Mouse (Mus musculus): Measurements from ENCODE around the gene Ireb2. TPM values are rescaled to one million over a fixed set of nuclear protein-coding genes. Genes with fewer than 3 reads are reported as not detected.
"Not testable (repeated sequence)": the region's sequence is repeated elsewhere in the genome, so short reads cannot be mapped to it uniquely, and the experiment has no call there.

Ireb2 gene
- total and polyA plus RNA-seq, 2 experiments from 2014 or later: 14.4 to 17.7 TPM

DNA sequence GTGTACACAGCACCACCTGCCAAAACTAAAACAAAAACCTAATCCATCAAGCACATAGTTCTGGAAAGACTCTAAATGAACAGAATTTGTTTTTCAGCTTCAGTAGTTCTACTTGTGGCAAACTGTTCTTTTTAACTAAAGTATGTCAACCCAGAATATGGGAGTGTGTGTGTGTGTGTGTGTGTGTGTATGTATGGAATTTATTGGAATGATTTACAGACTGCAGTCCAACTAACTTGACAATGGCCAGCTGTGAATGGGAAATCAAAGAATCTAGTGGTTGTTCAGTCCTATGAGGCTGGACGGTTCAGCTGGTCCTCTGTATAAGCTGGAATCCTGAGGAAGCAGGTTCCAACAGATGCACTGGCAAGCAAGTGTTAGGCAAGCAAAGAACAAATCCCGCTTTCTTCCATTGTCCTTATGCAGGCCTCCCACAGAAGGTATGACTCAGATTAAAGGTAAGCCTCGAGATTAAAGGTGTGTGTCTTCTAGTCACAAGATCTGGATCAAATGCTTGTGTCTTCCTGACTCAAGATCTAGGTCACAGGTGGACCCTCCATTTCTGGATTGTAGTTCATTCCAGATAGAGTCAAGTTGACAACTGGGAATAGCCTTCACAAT, 18.9 kb upstream of the Ireb2 start:
- Histone ChIP-seq H3K27me3 (ENCODE audit: control insufficient read depth, insufficient read depth, low read length) (no peaks in the 10 kb centered on the region), H3K4me2 (ENCODE audit: low read depth, low read length) (no peak overlapping the region), H3K27ac (ENCODE audit: low read depth) (no peak overlapping the region), H3K4me1 (ENCODE audit: control insufficient read depth, insufficient read depth) (no peaks in the 10 kb centered on the region), H3K9ac (replicated peaks; ENCODE audit: low read depth, low read length) (no peak overlapping the region), H3K9me3 (replicated peaks; ENCODE audit: control insufficient read depth, low read length) (no peaks in the 10 kb centered on the region), H3K4me3 (ENCODE audit: low read depth, low read length) (no peak overlapping the region), H3K36me3 (replicated peaks; ENCODE audit: control insufficient read depth, insufficient read depth, low read length) (no peaks in the 10 kb centered on the region)
- DNase-seq (ENCODE audit: low spot score): no peak
- 67% methylated on average over 3 of the region's 3 CpGs for WGBS
- ATAC-seq (ENCODE audit: insufficient read depth, low read depth): no peak
- TF ChIP-seq EP300 (IDR thresholded peaks at IDR 0.05; ENCODE audit: low read depth): no peak

DNA sequence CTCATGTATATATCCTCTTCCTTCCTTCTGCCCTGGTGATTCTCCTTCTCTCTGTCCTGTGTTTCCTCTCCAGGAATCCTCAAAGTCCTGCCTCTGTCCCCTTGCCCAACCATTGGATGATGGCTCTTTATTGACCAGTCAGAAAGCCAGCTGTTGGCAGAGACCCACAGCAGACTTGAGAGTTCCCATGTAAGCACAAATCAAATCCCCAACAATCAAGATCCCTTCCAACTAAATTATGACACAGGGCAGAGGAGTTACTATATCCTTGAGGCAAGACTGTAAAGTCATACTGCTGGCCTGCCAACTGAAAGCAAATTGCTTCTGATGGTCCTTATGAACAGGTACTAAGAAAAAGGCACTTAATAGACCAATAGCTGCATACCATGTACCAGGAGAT, 15.4 kb upstream of the Ireb2 start:
- Histone ChIP-seq H3K9ac (replicated peaks; ENCODE audit: low read depth, low read length) (no peak overlapping the region), H3K27me3 (ENCODE audit: control insufficient read depth, insufficient read depth, low read length) (no peaks in the 10 kb centered on the region), H3K4me1 (ENCODE audit: control insufficient read depth, insufficient read depth) (no peaks in the 10 kb centered on the region), H3K4me2 (ENCODE audit: low read depth, low read length) (no peak overlapping the region), H3K4me3 (ENCODE audit: low read depth, low read length) (no peak overlapping the region), H3K27ac (ENCODE audit: low read depth) (no peak overlapping the region), H3K9me3 (replicated peaks; ENCODE audit: control insufficient read depth, low read length) (no peaks in the 10 kb centered on the region), H3K36me3 (replicated peaks; ENCODE audit: control insufficient read depth, insufficient read depth, low read length) (no peaks in the 10 kb centered on the region)
- no peak for TF ChIP-seq CTCF (IDR thresholded peaks at IDR 0.05; ENCODE audit: low read depth)
- TF ChIP-seq EP300 (IDR thresholded peaks at IDR 0.05; ENCODE audit: low read depth): no peak
- no peak for DNase-seq (ENCODE audit: low spot score)
- ATAC-seq (ENCODE audit: insufficient read depth, low read depth): no peak

DNA sequence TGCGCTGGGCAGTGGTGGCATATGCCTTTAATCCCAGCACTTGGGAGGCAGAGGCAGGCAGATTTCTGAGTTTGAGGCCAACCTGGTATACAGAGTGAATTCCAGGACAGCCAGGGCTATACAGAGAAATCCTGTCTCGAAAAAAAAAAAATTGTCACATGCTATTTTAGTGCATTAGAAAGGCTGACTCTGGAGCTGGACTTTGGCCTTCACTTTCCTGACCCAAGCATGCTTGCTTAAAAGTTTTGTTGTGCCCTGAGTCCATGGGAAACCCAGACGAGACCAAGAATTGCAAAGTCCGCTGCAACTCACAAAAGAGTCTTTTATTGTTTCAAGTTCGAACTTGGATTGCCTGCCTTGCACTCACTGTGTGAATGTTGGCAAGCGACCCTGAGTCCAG, 10.6 kb upstream of the Ireb2 start:
- not testable (repeated sequence) for H3K27me3 ChIP-seq (ENCODE audit: control insufficient read depth, insufficient read depth, low read length); H3K27ac ChIP-seq (ENCODE audit: low read depth); ATAC-seq (ENCODE audit: insufficient read depth, low read depth); H3K4me2 ChIP-seq (ENCODE audit: low read depth, low read length); H3K9ac ChIP-seq (replicated peaks; ENCODE audit: low read depth, low read length); DNase-seq (ENCODE audit: low spot score); H3K4me3 ChIP-seq (ENCODE audit: low read depth, low read length); H3K9me3 ChIP-seq (replicated peaks; ENCODE audit: control insufficient read depth, low read length); H3K4me1 ChIP-seq (ENCODE audit: control insufficient read depth, insufficient read depth); H3K36me3 ChIP-seq (replicated peaks; ENCODE audit: control insufficient read depth, insufficient read depth, low read length)
- 71% methylated on average over 6 of the region's 6 CpGs for WGBS

DNA sequence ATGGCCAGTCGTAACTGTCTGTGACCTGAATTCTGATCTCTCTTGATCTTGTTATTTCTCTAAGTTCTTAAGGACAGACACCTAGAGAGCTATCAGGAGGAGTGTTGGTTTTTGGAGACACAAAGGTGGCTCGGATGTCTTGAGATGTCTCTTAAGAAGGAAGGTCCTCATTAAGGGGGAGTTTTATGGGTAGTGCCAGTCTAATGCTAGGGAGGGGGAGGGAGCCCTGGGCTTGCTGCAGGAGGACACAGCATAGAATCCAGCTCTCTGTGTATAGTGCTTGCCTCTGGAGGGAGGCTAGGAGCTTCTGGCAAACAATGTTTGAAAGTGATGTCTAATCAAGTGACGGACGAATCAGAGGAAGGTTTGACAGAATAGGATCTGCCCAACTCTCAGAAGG, 10.0 kb upstream of the Ireb2 start:
- H3K27ac ChIP-seq (ENCODE audit: low read depth): no peak overlapping the region
- no peaks in the 10 kb centered on the region for H3K27me3 ChIP-seq (ENCODE audit: control insufficient read depth, insufficient read depth, low read length)
- no peak overlapping the region for H3K4me3 ChIP-seq (ENCODE audit: low read depth, low read length)
- 60% methylated on average over 4 of the region's 4 CpGs for WGBS
- no peak for DNase-seq (ENCODE audit: low spot score)
- peaks cover 6% of the 10 kb centered on the region; the same call in 1 of the 2 replicates for H3K4me1 ChIP-seq (ENCODE audit: control insufficient read depth, insufficient read depth)
- H3K9ac ChIP-seq (replicated peaks; ENCODE audit: low read depth, low read length): no peak overlapping the region
- no peak overlapping the region for H3K4me2 ChIP-seq (ENCODE audit: low read depth, low read length)
- ATAC-seq (ENCODE audit: insufficient read depth, low read depth): no peak
- H3K36me3 ChIP-seq (replicated peaks; ENCODE audit: control insufficient read depth, insufficient read depth, low read length): no peaks in the 10 kb centered on the region
- no peaks in the 10 kb centered on the region for H3K9me3 ChIP-seq (replicated peaks; ENCODE audit: control insufficient read depth, low read length)
- TF ChIP-seq CTCF (IDR thresholded peaks at IDR 0.05; ENCODE audit: low read depth) (no peak), EP300 (IDR thresholded peaks at IDR 0.05; ENCODE audit: low read depth) (no peak)

DNA sequence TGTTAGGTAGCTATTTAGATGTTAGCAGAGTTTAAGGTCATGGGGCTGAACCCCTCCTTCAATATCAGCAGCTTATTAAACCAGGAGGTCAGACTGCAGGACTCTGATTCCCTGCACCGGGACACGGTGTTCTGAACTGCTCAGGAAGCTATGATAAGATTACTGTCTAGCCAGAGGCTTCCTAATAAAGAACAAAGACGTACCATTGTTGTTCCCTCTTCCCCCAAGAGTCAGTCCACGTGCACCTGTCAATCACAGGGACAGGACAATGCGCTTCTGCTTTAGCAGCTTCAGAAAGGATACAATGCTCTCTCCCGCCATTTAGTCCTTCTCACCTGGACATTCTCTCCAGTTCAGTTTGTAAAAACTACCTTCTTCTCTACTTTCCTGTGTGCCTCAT, 8.0 kb upstream of the Ireb2 start:
- ATAC-seq (ENCODE audit: insufficient read depth, low read depth) (no peak), DNase-seq (ENCODE audit: low spot score) (no peak)
- Histone ChIP-seq H3K27ac (ENCODE audit: low read depth) (no peak overlapping the region), H3K4me3 (ENCODE audit: low read depth, low read length) (no peak overlapping the region), H3K4me1 (ENCODE audit: control insufficient read depth, insufficient read depth) (peaks cover 6% of the 10 kb centered on the region; the same call in 1 of the 2 replicates), H3K27me3 (ENCODE audit: control insufficient read depth, insufficient read depth, low read length) (no peaks in the 10 kb centered on the region), H3K36me3 (replicated peaks; ENCODE audit: control insufficient read depth, insufficient read depth, low read length) (no peaks in the 10 kb centered on the region), H3K4me2 (ENCODE audit: low read depth, low read length) (no peak overlapping the region), H3K9ac (replicated peaks; ENCODE audit: low read depth, low read length) (no peak overlapping the region), H3K9me3 (replicated peaks; ENCODE audit: control insufficient read depth, low read length) (no peaks in the 10 kb centered on the region)
- no peak for TF ChIP-seq CTCF (IDR thresholded peaks at IDR 0.05; ENCODE audit: low read depth)
- TF ChIP-seq EP300 (IDR thresholded peaks at IDR 0.05; ENCODE audit: low read depth): no peak
- WGBS: 17% methylated on average over 6 of the region's 6 CpGs

DNA sequence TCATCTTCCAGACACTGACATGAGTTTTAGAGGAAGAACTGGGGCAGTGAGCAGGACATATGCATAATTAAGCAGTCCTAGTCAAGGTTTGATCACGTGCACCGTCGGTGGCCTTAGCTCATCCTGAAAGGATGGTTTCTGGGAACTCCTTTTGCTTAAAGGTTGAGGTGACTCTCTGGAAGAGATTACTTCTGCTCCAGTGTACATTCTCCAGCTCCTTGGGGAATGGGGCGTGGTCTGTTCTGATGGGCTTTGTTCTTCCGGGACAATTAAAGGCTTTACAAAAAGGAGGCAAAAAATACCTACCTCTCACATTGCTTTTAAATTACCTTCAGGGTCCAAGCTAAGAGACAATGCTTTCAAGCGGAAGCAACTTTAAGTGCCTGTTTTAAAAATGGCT, 7.5 kb upstream of the Ireb2 start:
- Histone ChIP-seq H3K9me3 (replicated peaks; ENCODE audit: control insufficient read depth, low read length) (no peaks in the 10 kb centered on the region), H3K4me2 (ENCODE audit: low read depth, low read length) (no peak overlapping the region), H3K27me3 (ENCODE audit: control insufficient read depth, insufficient read depth, low read length) (no peaks in the 10 kb centered on the region), H3K27ac (ENCODE audit: low read depth) (no peak overlapping the region), H3K4me3 (ENCODE audit: low read depth, low read length) (no peak overlapping the region), H3K4me1 (ENCODE audit: control insufficient read depth, insufficient read depth) (peaks cover 6% of the 10 kb centered on the region; the same call in 1 of the 2 replicates), H3K9ac (replicated peaks; ENCODE audit: low read depth, low read length) (no peak overlapping the region), H3K36me3 (replicated peaks; ENCODE audit: control insufficient read depth, insufficient read depth, low read length) (no peaks in the 10 kb centered on the region)
- TF ChIP-seq CTCF (IDR thresholded peaks at IDR 0.05; ENCODE audit: low read depth) (no peak), EP300 (IDR thresholded peaks at IDR 0.05; ENCODE audit: low read depth) (no peak)
- DNase-seq (ENCODE audit: low spot score) (no peak), ATAC-seq (ENCODE audit: insufficient read depth, low read depth) (no peak)
- 75% methylated on average over 6 of the region's 6 CpGs for WGBS
